Mouse (Mus musculus) CH12.LX (cell line): ENCODE results near the gene Dmwd. TPM values are rescaled to one million over a fixed set of nuclear protein-coding genes. Genes with fewer than 3 reads are reported as not detected.

Source experiments
- DNase-seq: peaks from one replicate; pipeline ENCODE4 v3.0.0-alpha.2; 2013; ENCODE audit errors: extremely low read depth
- H3K27ac ChIP-seq: 2 replicates; pipeline ENCODE4 v1.5.1; 2012; ENCODE audit warnings: low read depth, mild to moderate bottlenecking, control low read depth, moderate library complexity; ENCODE audit not compliant: insufficient read depth
- H3K27me3 ChIP-seq: replicated peaks from 2 replicates; pipeline ENCODE3; 2012; ENCODE audit warnings: inconsistent platforms
- H3K36me3 ChIP-seq, 2 experiments: replicated peaks in 1 of 2; 2 replicates each; pipeline versions ENCODE3 to v1.6.1; 2012; ENCODE audit warnings: inconsistent platforms in 1 of 2, low read length in 1 of 2, mild to moderate bottlenecking in 1 of 2, mixed read lengths in 1 of 2, moderate library complexity in 1 of 2; ENCODE audit not compliant: control insufficient read depth in 1 of 2, insufficient read depth in 1 of 2
- H3K4me1 ChIP-seq, 2 experiments: 2 replicates each; pipeline ENCODE4 v1.6.1; 2012; ENCODE audit warnings: inconsistent platforms in 1 of 2, moderate library complexity in 1 of 2; ENCODE audit not compliant: insufficient read depth in 2 of 2, control insufficient read depth in 1 of 2
- H3K4me2 ChIP-seq: 2 replicates; pipeline ENCODE4 v1.6.1; 2012; ENCODE audit warnings: low read depth, mild to moderate bottlenecking, control low read depth; ENCODE audit not compliant: poor library complexity, insufficient read depth, severe bottlenecking
- H3K4me3 ChIP-seq, 3 experiments: fragments of 150-350 bp in 1 of 3; sonication (generic) in 1 of 3; replicated peaks in 1 of 3; 2 replicates each; pipeline versions ENCODE3 to v1.5.1; 2011 to 2012; ENCODE audit warnings: low read depth in 2 of 3, low read length in 2 of 3, mild to moderate bottlenecking in 2 of 3, moderate library complexity in 2 of 3, control low read depth in 1 of 3, improper control_type of control experiment in 1 of 3, inconsistent platforms in 1 of 3, mixed read lengths in 1 of 3; ENCODE audit not compliant: poor library complexity in 1 of 3
- H3K79me2 ChIP-seq: replicated peaks from 2 replicates; pipeline ENCODE4 v1.6.1; 2012; ENCODE audit warnings: mild to moderate bottlenecking, moderate library complexity; ENCODE audit not compliant: control insufficient read depth, poor library complexity, insufficient read depth, severe bottlenecking; ENCODE audit errors: extremely low read depth
- H3K9ac ChIP-seq: 2 replicates; pipeline ENCODE4 v1.6.1; 2012; ENCODE audit warnings: low read depth, mild to moderate bottlenecking, control low read depth, moderate library complexity; ENCODE audit not compliant: insufficient read depth
- H3K9me3 ChIP-seq: replicated peaks from 2 replicates; pipeline ENCODE3; 2012; ENCODE audit warnings: low read length, inconsistent platforms, mixed read lengths
- BHLHE40 ChIP-seq: IDR thresholded peaks from 2 replicates; pipeline ENCODE4 v1.6.1; 2011; ENCODE audit warnings: mild to moderate bottlenecking, low read depth, low read length, improper control_type of control experiment
- CHD1 ChIP-seq: IDR thresholded peaks from 2 replicates; pipeline ENCODE4 v1.6.1; 2012; ENCODE audit warnings: low read depth, low read length, improper control_type of control experiment, inconsistent platforms
- CHD2 ChIP-seq: IDR thresholded peaks from 2 replicates; pipeline ENCODE4 v1.6.1; 2011; ENCODE audit warnings: low read length, improper control_type of control experiment
- CTCF ChIP-seq, 2 experiments: IDR thresholded peaks in 1 of 2; conservative IDR thresholded peaks in 1 of 2; 2 replicates each; pipeline ENCODE4 v1.5.1; 2011 to 2012; ENCODE audit warnings: low read depth in 2 of 2, low read length in 2 of 2, improper control_type of control experiment in 1 of 2, inconsistent platforms in 1 of 2, mild to moderate bottlenecking in 1 of 2, moderate library complexity in 1 of 2
- EP300 ChIP-seq: IDR thresholded peaks from 2 replicates; pipeline ENCODE4 v1.6.1; 2011; ENCODE audit warnings: low read length, improper control_type of control experiment
- ETS1 ChIP-seq: conservative IDR thresholded peaks from 2 replicates; pipeline ENCODE4 v1.6.1; 2012; ENCODE audit warnings: low read depth, mild to moderate bottlenecking, inconsistent platforms, low read length, improper control_type of control experiment, moderate library complexity
- GABPA ChIP-seq: IDR thresholded peaks from 2 replicates; pipeline ENCODE4 v1.6.1; 2012; ENCODE audit warnings: low read depth, low read length, improper control_type of control experiment, inconsistent platforms; ENCODE audit not compliant: insufficient replicate concordance
- JUND ChIP-seq: conservative IDR thresholded peaks from 2 replicates; pipeline ENCODE4 v1.6.1; 2011; ENCODE audit warnings: low read depth, low read length, improper control_type of control experiment
- MAFK ChIP-seq: IDR thresholded peaks from 2 replicates; pipeline ENCODE4 v1.6.1; 2011; ENCODE audit warnings: low read length, improper control_type of control experiment; ENCODE audit not compliant: insufficient replicate concordance
- MAX ChIP-seq: IDR thresholded peaks from 2 replicates; pipeline ENCODE4 v1.6.1; 2011; ENCODE audit warnings: low read length, improper control_type of control experiment
- MAZ ChIP-seq: IDR thresholded peaks from 2 replicates; pipeline ENCODE4 v1.6.1; 2012; ENCODE audit warnings: low read depth, mild to moderate bottlenecking, inconsistent platforms, low read length, improper control_type of control experiment, moderate library complexity
- MEF2A ChIP-seq: IDR thresholded peaks from 2 replicates; pipeline ENCODE4 v1.6.1; 2014; ENCODE audit warnings: low read depth, mild to moderate bottlenecking, inconsistent platforms, low read length, improper control_type of control experiment, borderline replicate concordance
- NELFE ChIP-seq: IDR thresholded peaks from 2 replicates; pipeline ENCODE4 v1.6.1; 2011; ENCODE audit warnings: low read depth, low read length, improper control_type of control experiment
- NRF1 ChIP-seq: IDR thresholded peaks from 2 replicates; pipeline ENCODE4 v1.6.1; 2014; ENCODE audit warnings: low read depth, mild to moderate bottlenecking, inconsistent platforms, low read length, improper control_type of control experiment, moderate library complexity
- POLR2A ChIP-seq: IDR thresholded peaks from 2 replicates; pipeline ENCODE4 v1.6.1; 2011; ENCODE audit warnings: low read depth, mild to moderate bottlenecking, improper control_type of control experiment, low read length
- RAD21 ChIP-seq: IDR thresholded peaks from 2 replicates; pipeline ENCODE4 v1.6.1; 2011; ENCODE audit warnings: low read depth, mild to moderate bottlenecking, low read length, improper control_type of control experiment, moderate library complexity
- SIN3A ChIP-seq: IDR thresholded peaks from 2 replicates; pipeline ENCODE4 v1.6.1; 2012; ENCODE audit warnings: low read length, improper control_type of control experiment, inconsistent platforms
- SMC3 ChIP-seq: IDR thresholded peaks from 2 replicates; pipeline ENCODE4 v1.6.1; 2011; ENCODE audit warnings: low read depth, low read length, improper control_type of control experiment
- TBP ChIP-seq: conservative IDR thresholded peaks from 2 replicates; pipeline ENCODE4 v1.6.1; 2011; ENCODE audit warnings: low read depth, low read length, improper control_type of control experiment
- TCF12 ChIP-seq: IDR thresholded peaks from 2 replicates; pipeline ENCODE4 v1.6.1; 2014; ENCODE audit warnings: low read depth, mild to moderate bottlenecking, inconsistent platforms, low read length, improper control_type of control experiment
- UBTF ChIP-seq: IDR thresholded peaks from 2 replicates; pipeline ENCODE4 v1.6.1; 2012; ENCODE audit warnings: low read depth, mild to moderate bottlenecking, inconsistent platforms, low read length, improper control_type of control experiment, moderate library complexity
- USF2 ChIP-seq: conservative IDR thresholded peaks from 2 replicates; pipeline ENCODE4 v1.6.1; 2011; ENCODE audit warnings: low read depth, low read length, improper control_type of control experiment
- dilution Hi-C: fragments of 300-500 bp; cut with MboI; formaldehyde crosslinking; loops from 2 replicates; pipeline ENCODE4 v1.14.3; 2020; ENCODE audit warnings: low sequenced_read_pairs; ENCODE audit not compliant: extremely low pct_unique_long_range_greater_than_20kb, extremely low pct_ligation_motif_present
- in situ Hi-C: fragments of 300-500 bp; cut with MboI; formaldehyde crosslinking; loops from 3 replicates; pipeline ENCODE4 v1.14.3; 2019; ENCODE audit warnings: low sequenced_read_pairs, low pct_ligation_motif_present, low pct_unique_long_range_greater_than_20kb, mixed read lengths
- polyA plus RNA-seq: library from polyadenylated mRNA; unstranded; fragments of >175 nt; gene quantifications from 2 replicates; pipeline ENCODE4 v1.2.1, GENCODE M21; 2012; ENCODE audit warnings: low read depth; ENCODE audit not compliant: insufficient read length
- total RNA-seq, 2 experiments: library from RNA; depleted of rRNA; stranded (reverse); fragments of 300-350 nt in 1 of 2; fragments of >200 nt in 1 of 2; gene quantifications; 2 replicates each; pipeline ENCODE4 v1.2.3; 2012 to 2014

Gene Dmwd
- total and polyA plus RNA-seq, 3 experiments: not detected

DNA sequence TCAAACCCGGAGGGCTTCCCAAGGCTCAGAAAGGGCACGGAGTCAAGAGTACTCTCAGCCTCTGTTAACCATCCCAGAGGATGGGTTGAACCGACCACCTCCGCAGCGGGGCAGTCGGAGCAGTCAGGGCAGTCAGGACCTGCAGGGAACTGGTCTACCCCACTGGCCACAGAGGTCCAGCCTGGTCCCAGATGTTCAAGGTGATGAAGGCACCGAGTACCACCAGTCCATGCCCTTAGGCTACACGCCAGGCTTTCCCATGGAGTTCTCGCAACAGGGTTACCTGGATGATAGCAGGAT, 21.3 kb upstream of the Dmwd start:
- H3K27me3 ChIP-seq: no peaks in the 10 kb centered on the region
- H3K27ac ChIP-seq: no peak overlapping the region
- H3K79me2 ChIP-seq: no peaks in the 10 kb centered on the region
- no peak overlapping the region for H3K4me3 ChIP-seq
- H3K36me3 ChIP-seq: peaks cover 58 to 90% of the 10 kb centered on the region in 2 experiments
- dilution Hi-C loops: no loop called here
- no peak overlapping the region for H3K4me2 ChIP-seq
- DNase-seq: no peak
- H3K9ac ChIP-seq: no peak overlapping the region
- in situ Hi-C loops: no loop called here
- peaks cover 0 to 10% of the 10 kb centered on the region in 2 experiments; a peak in 1 of 4 replicates for H3K4me1 ChIP-seq
- no peaks in the 10 kb centered on the region for H3K9me3 ChIP-seq
- TF ChIP-seq BHLHE40 (no peak), EP300 (no peak), CHD1 (no peak), TCF12 (no peak), SIN3A (no peak), MAX (no peak), USF2 (no peak), UBTF (no peak), MAFK (no peak), JUND (no peak)
- TF ChIP-seq, all 38 proteins: peak for 0

DNA sequence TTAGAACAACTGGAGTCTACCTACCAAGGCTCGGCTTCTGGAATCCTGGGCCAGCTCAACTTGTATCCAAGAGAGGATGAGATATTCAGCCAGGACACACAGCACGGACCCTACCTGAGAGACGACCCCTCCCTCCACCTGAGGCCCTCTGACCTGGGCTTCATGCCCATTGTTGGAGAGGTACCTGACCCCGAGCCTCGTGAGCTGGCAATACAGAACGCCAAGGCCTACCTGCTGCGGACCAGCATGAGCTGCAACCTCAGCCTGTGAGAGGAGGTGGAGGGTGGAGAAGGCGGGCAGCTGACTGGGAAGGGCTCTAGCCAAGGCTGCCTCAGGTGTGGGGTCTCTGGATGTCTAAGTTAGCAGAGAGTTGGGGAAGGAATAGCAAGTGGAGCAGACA, 20.9 kb upstream of the Dmwd start:
- TF ChIP-seq GABPA (no peak), TBP (no peak), MAX (no peak), SMC3 (no peak), ETS1 (no peak), CHD2 (no peak), NELFE (no peak), CTCF (conservative IDR thresholded peaks at IDR 0.05 in 1 of 2, IDR thresholded peaks at IDR 0.05 in 1 of 2; ENCODE audit: low read depth in 2 of 2, low read length in 2 of 2) (no peak), NRF1 (no peak), MEF2A (no peak), JUND (no peak), EP300 (no peak), POLR2A (no peak), MAZ (no peak), TCF12 (no peak), RAD21 (no peak)
- no peak overlapping the region for H3K27ac ChIP-seq
- H3K4me3 ChIP-seq: no peak overlapping the region
- peaks cover 54 to 87% of the 10 kb centered on the region in 2 experiments for H3K36me3 ChIP-seq
- peaks cover 0 to 6% of the 10 kb centered on the region in 2 experiments; a peak in 1 of 4 replicates for H3K4me1 ChIP-seq
- dilution Hi-C loops: no loop called here
- H3K27me3 ChIP-seq: no peaks in the 10 kb centered on the region
- DNase-seq: no peak
- H3K79me2 ChIP-seq: no peaks in the 10 kb centered on the region
- in situ Hi-C loops: no loop called here
- H3K9me3 ChIP-seq: no peaks in the 10 kb centered on the region
- no peak overlapping the region for H3K4me2 ChIP-seq
- H3K9ac ChIP-seq: no peak overlapping the region
